Mouse (Mus musculus): ENCODE results near the gene Acpp. TPM values are rescaled to one million over a fixed set of nuclear protein-coding genes. Genes with fewer than 3 reads are reported as not detected.

Gene Acpp
- polyA plus RNA-seq, 1 experiment from 2014 or later: 0.64 TPM

- peak; percentile 97 for ATAC-seq (ENCODE audit: borderline replicate concordance, extremely low read depth, low FRiP score, low TSS enrichment)
- Histone ChIP-seq H3K9ac (peak within 1 kb of the TSS; percentile 92), H3K36me3 (no peaks in the 10 kb centered on the region), H3K27ac (peak within 1 kb of the TSS; percentile 88), H3K9me3 (no peaks in the 10 kb centered on the region), H3K4me2 (peak within 1 kb of the TSS; percentile 87), H3K4me1 (peaks cover 17% of the 10 kb centered on the region), H3K27me3 (no peaks in the 10 kb centered on the region), H3K4me3 (peak within 1 kb of the TSS; percentile 100)
- WGBS: under 1% methylated on average over 60 of the region's 60 CpGs
Measured at GRCm38 (mm10) chr9:104262823-104263352, 74.7 kb downstream of the Acpp start, which contains the start of gene Dnajc13. TSS of gene Dnajc13 (minus strand) at chr9:104262930.

GRCm38 (mm10) chr9:104262016-104262762 lies 75.4 kb downstream of the Acpp start:
- H3K9ac ChIP-seq: peak overlapping the region; percentile 92
- H3K4me3 ChIP-seq: peak overlapping the region; percentile 100
- H3K4me1 ChIP-seq: peaks cover 17% of the 10 kb centered on the region
- H3K9me3 ChIP-seq: no peaks in the 10 kb centered on the region
- no peaks in the 10 kb centered on the region for H3K27me3 ChIP-seq
- no peaks in the 10 kb centered on the region for H3K36me3 ChIP-seq
- peak; percentile 59 for ATAC-seq (ENCODE audit: borderline replicate concordance, extremely low read depth, low FRiP score, low TSS enrichment)
- peak overlapping the region; percentile 88 for H3K27ac ChIP-seq
- peak overlapping the region; percentile 87 for H3K4me2 ChIP-seq
- under 1% methylated on average over 38 of the region's 46 CpGs for WGBS

- no peaks in the 10 kb centered on the region for H3K36me3 ChIP-seq
- no peak for ATAC-seq (ENCODE audit: borderline replicate concordance, extremely low read depth, low FRiP score, low TSS enrichment)
- 43% methylated on average over 4 of the region's 4 CpGs for WGBS
- no peaks in the 10 kb centered on the region for H3K9me3 ChIP-seq
- no peak overlapping the region for H3K27ac ChIP-seq
- no peak overlapping the region for H3K4me3 ChIP-seq
- H3K4me2 ChIP-seq: peak overlapping the region; percentile 87; the same call in 1 of the 2 replicates
- peaks cover 17% of the 10 kb centered on the region for H3K4me1 ChIP-seq
- no peak overlapping the region for H3K9ac ChIP-seq
- no peaks in the 10 kb centered on the region for H3K27me3 ChIP-seq
Measured at GRCm38 (mm10) chr9:104260306-104260705, 77.2 kb downstream of the Acpp start.

- Histone ChIP-seq H3K4me1 (peaks cover 8% of the 10 kb centered on the region), H3K9ac (no peak overlapping the region), H3K9me3 (no peaks in the 10 kb centered on the region), H3K36me3 (no peaks in the 10 kb centered on the region), H3K4me2 (no peak overlapping the region), H3K27me3 (no peaks in the 10 kb centered on the region), H3K27ac (no peak overlapping the region), H3K4me3 (no peak overlapping the region)
- ATAC-seq (ENCODE audit: borderline replicate concordance, extremely low read depth, low FRiP score, low TSS enrichment): no peak
- WGBS: 77% methylated on average over 2 of the region's 2 CpGs
Measured at GRCm38 (mm10) chr9:104256085-104256484, 81.5 kb downstream of the Acpp start.

- Histone ChIP-seq H3K4me3 (no peak overlapping the region), H3K9me3 (no peaks in the 10 kb centered on the region), H3K9ac (no peak overlapping the region), H3K27ac (no peak overlapping the region), H3K36me3 (no peaks in the 10 kb centered on the region), H3K27me3 (no peaks in the 10 kb centered on the region), H3K4me1 (no peaks in the 10 kb centered on the region), H3K4me2 (no peak overlapping the region)
- ATAC-seq (ENCODE audit: borderline replicate concordance, extremely low read depth, low FRiP score, low TSS enrichment): no peak
- 75% methylated on average over 9 of the region's 9 CpGs for WGBS
Measured at GRCm38 (mm10) chr9:104254408-104255180, 83.0 kb downstream of the Acpp start.

GRCm38 (mm10) chr9:104252637-104253036 lies 84.9 kb downstream of the Acpp start:
- no peaks in the 10 kb centered on the region for H3K9me3 ChIP-seq
- no peak for ATAC-seq (ENCODE audit: borderline replicate concordance, extremely low read depth, low FRiP score, low TSS enrichment)
- no peak overlapping the region for H3K4me3 ChIP-seq
- H3K36me3 ChIP-seq: no peaks in the 10 kb centered on the region
- H3K9ac ChIP-seq: no peak overlapping the region
- H3K4me1 ChIP-seq: no peaks in the 10 kb centered on the region
- no peak overlapping the region for H3K27ac ChIP-seq
- WGBS: 92% methylated on average over 3 of the region's 3 CpGs
- no peaks in the 10 kb centered on the region for H3K27me3 ChIP-seq
- H3K4me2 ChIP-seq: no peak overlapping the region

GRCm38 (mm10) chr9:104251687-104252086 lies 85.9 kb downstream of the Acpp start:
- WGBS: 87% methylated on average over 4 of the region's 4 CpGs
- no peaks in the 10 kb centered on the region for H3K27me3 ChIP-seq

GRCm38 (mm10) chr9:104251111-104251510 lies 86.4 kb downstream of the Acpp start:
- no peak overlapping the region for H3K27ac ChIP-seq
- no peak overlapping the region for H3K4me3 ChIP-seq
- H3K4me2 ChIP-seq: no peak overlapping the region
- no peaks in the 10 kb centered on the region for H3K4me1 ChIP-seq
- no peaks in the 10 kb centered on the region for H3K9me3 ChIP-seq
- WGBS: 72% methylated on average over 8 of the region's 8 CpGs
- H3K27me3 ChIP-seq: no peaks in the 10 kb centered on the region
- no peak overlapping the region for H3K9ac ChIP-seq
- ATAC-seq (ENCODE audit: borderline replicate concordance, extremely low read depth, low FRiP score, low TSS enrichment): no peak
- no peaks in the 10 kb centered on the region for H3K36me3 ChIP-seq

More at GRCm38 (mm10) chr9:104251687-104252086, 85.9 kb downstream of the Acpp start:
- ATAC-seq (ENCODE audit: borderline replicate concordance, extremely low read depth, low FRiP score, low TSS enrichment): no peak
- Histone ChIP-seq H3K9ac (no peak overlapping the region), H3K27ac (no peak overlapping the region), H3K4me3 (no peak overlapping the region), H3K4me1 (no peaks in the 10 kb centered on the region), H3K36me3 (no peaks in the 10 kb centered on the region), H3K9me3 (no peaks in the 10 kb centered on the region), H3K4me2 (no peak overlapping the region)

- Histone ChIP-seq H3K4me1 (no peaks in the 10 kb centered on the region), H3K9me3 (no peaks in the 10 kb centered on the region), H3K4me3 (no peak overlapping the region), H3K9ac (no peak overlapping the region), H3K27ac (no peak overlapping the region), H3K27me3 (no peaks in the 10 kb centered on the region), H3K36me3 (0 out of 2 replicates have a peak, but pooled peaks cover 4% of the 10 kb centered on the region), H3K4me2 (no peak overlapping the region)
- ATAC-seq (ENCODE audit: borderline replicate concordance, extremely low read depth, low FRiP score, low TSS enrichment): no peak
- 67% methylated on average over 6 of the region's 6 CpGs for WGBS
Measured at GRCm38 (mm10) chr9:104247307-104247987, 90.1 kb downstream of the Acpp start.

- H3K36me3 ChIP-seq: 0 out of 2 replicates have a peak, but pooled peaks cover 4% of the 10 kb centered on the region
- no peak overlapping the region for H3K27ac ChIP-seq
- ATAC-seq (ENCODE audit: borderline replicate concordance, extremely low read depth, low FRiP score, low TSS enrichment): no peak
- no peak overlapping the region for H3K9ac ChIP-seq
- no peak overlapping the region for H3K4me2 ChIP-seq
- WGBS: 84% methylated on average over 9 of the region's 9 CpGs
- no peaks in the 10 kb centered on the region for H3K4me1 ChIP-seq
- H3K4me3 ChIP-seq: no peak overlapping the region
- H3K27me3 ChIP-seq: no peaks in the 10 kb centered on the region
- no peaks in the 10 kb centered on the region for H3K9me3 ChIP-seq
Measured at GRCm38 (mm10) chr9:104243799-104244466, 93.6 kb downstream of the Acpp start.

- H3K4me1 ChIP-seq: no peaks in the 10 kb centered on the region; the same call in 1 of the 2 replicates
- H3K27me3 ChIP-seq: no peaks in the 10 kb centered on the region
- no peak overlapping the region for H3K9ac ChIP-seq
- no peak overlapping the region for H3K27ac ChIP-seq
- H3K9me3 ChIP-seq: no peaks in the 10 kb centered on the region
- peaks cover 13% of the 10 kb centered on the region; the same call in 1 of the 2 replicates for H3K36me3 ChIP-seq
- no peak for ATAC-seq (ENCODE audit: borderline replicate concordance, extremely low read depth, low FRiP score, low TSS enrichment)
- 71% methylated on average over 7 of the region's 7 CpGs for WGBS
- H3K4me2 ChIP-seq: no peak overlapping the region
- H3K4me3 ChIP-seq: no peak overlapping the region
Measured at GRCm38 (mm10) chr9:104240146-104240545, 97.4 kb downstream of the Acpp start.

Data from lung, embryonic 15.5 days (tissue).